Mouse (Mus musculus) liver, embryonic 15.5 days (tissue): ENCODE data around the gene Zfp319. TPM values are rescaled to one million over a fixed set of nuclear protein-coding genes. Genes with fewer than 3 reads are reported as not detected.
A peak's percentile ranks its signal among the peaks of the same experiment; 100 is the strongest.

Source experiments
- ATAC-seq: fragments of 200-750 bp; cut with Nextera tagmentation; 2 replicates; pipeline ENCODE4 v1.8.0; 2017; ENCODE audit warnings: moderate number of reproducible peaks, mild to moderate bottlenecking, moderate library complexity; ENCODE audit not compliant: insufficient read depth
- H3K27ac ChIP-seq: fragments of 300-500 bp; sonication (generic); replicated peaks from 2 replicates; pipeline ENCODE4 v1.5.1; 2015; ENCODE audit warnings: mild to moderate bottlenecking, inconsistent platforms
- H3K27me3 ChIP-seq: fragments of 300-500 bp; sonication (generic); 2 replicates; pipeline ENCODE4 v1.6.1; 2015; ENCODE audit warnings: mild to moderate bottlenecking, inconsistent platforms
- H3K36me3 ChIP-seq: fragments of 300-500 bp; sonication (generic); replicated peaks from 2 replicates; pipeline ENCODE4 v1.6.1; 2015; ENCODE audit warnings: moderate library complexity, mild to moderate bottlenecking, inconsistent platforms
- H3K4me1 ChIP-seq: fragments of 300-500 bp; sonication (generic); replicated peaks from 2 replicates; pipeline ENCODE4 v1.6.1; 2015; ENCODE audit warnings: inconsistent platforms
- H3K4me2 ChIP-seq: fragments of 300-500 bp; sonication (generic); 2 replicates; pipeline ENCODE4 v1.6.1; 2015; ENCODE audit warnings: moderate library complexity, mild to moderate bottlenecking, inconsistent platforms
- H3K4me3 ChIP-seq: fragments of 300-500 bp; sonication (generic); replicated peaks from 2 replicates; pipeline ENCODE4 v1.5.1; 2015; ENCODE audit warnings: mild to moderate bottlenecking, inconsistent platforms
- H3K9ac ChIP-seq: fragments of 300-500 bp; sonication (generic); 2 replicates; pipeline ENCODE4 v1.6.1; 2015; ENCODE audit warnings: moderate library complexity, mild to moderate bottlenecking, inconsistent platforms
- H3K9me3 ChIP-seq: fragments of 300-500 bp; sonication (generic); replicated peaks from 2 replicates; pipeline ENCODE4 v1.6.1; 2016; ENCODE audit warnings: inconsistent platforms
- WGBS: fragments of 180-500 bp; shearing (Covaris S2); methylation state at CpG from one replicate; pipeline ENCODE4 v1.1.7; 2015; ENCODE audit warnings: mixed read lengths; ENCODE audit not compliant: insufficient replicate concordance; 5-methylcytosine and 5-hydroxymethylcytosine counted together
- polyA plus RNA-seq: library from polyadenylated mRNA; unstranded; fragments of >200 nt; fragmentation: Nextera tagmentation; extraction: Ambion mirVana; gene quantifications from 2 replicates; pipeline ENCODE4 v1.2.1, GENCODE M21; 2015

The Zfp319 gene
- polyA plus RNA-seq, 1 experiment from 2014 or later = 0.89 TPM

DNA sequence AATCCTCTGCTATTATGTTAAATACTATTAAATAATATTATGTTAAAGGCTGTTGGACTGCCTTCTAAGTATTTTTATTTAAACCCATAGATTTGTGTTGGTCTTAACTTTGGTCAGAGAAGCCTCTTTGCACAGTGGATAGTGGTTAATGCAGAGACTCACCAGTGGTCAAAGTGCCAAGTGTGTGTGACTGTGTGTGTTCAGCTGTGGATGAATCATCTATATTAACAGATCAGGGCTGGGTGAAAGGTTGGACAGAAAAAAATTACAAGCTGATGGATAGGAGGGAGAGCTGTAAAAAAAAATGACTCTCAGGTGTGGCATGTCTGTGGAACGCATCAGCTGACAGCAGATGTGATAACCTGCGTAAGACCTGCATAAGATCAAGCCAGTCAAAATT is 32.1 kb upstream of the Zfp319 start:
- ATAC-seq = no peak
- no peak overlapping the region for H3K4me3 ChIP-seq
- no peak overlapping the region for H3K9ac ChIP-seq
- H3K36me3 ChIP-seq = no peaks in the 10 kb centered on the region
- H3K4me1 ChIP-seq = peaks cover 48% of the 10 kb centered on the region
- H3K27ac ChIP-seq = no peak overlapping the region
- no peaks in the 10 kb centered on the region for H3K9me3 ChIP-seq
- WGBS = 76% methylated on average over 2 of the region's 2 CpGs
- H3K4me2 ChIP-seq = no peak overlapping the region
- H3K27me3 ChIP-seq = no peaks in the 10 kb centered on the region

DNA sequence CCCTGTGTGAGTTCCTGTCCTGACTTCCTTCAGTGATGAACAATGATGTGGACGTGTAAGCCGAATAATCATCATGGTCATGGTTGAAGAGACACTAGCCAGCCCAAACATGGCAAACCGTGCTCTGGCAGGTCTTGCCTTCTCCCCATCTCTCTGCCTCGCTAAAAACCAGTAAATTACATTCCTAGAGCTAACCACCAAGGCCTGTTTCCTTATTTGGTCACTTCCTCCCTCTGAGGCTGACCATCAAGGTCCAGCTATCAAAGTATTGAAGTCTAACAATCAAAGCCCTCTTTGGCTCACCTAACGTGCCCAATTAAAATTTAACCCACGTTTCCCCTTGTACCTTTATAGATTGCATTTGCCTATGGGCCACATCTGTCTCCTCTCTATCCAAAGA is 30.5 kb upstream of the Zfp319 start:
- H3K36me3 ChIP-seq = no peaks in the 10 kb centered on the region
- H3K4me2 ChIP-seq = no peak overlapping the region
- no peak for ATAC-seq
- H3K4me1 ChIP-seq = peaks cover 42% of the 10 kb centered on the region
- 48% methylated on average over 6 of the region's 6 CpGs for WGBS
- no peak overlapping the region for H3K4me3 ChIP-seq
- H3K9ac ChIP-seq = no peak overlapping the region
- H3K27ac ChIP-seq = no peak overlapping the region
- no peaks in the 10 kb centered on the region for H3K9me3 ChIP-seq
- H3K27me3 ChIP-seq = no peaks in the 10 kb centered on the region

DNA sequence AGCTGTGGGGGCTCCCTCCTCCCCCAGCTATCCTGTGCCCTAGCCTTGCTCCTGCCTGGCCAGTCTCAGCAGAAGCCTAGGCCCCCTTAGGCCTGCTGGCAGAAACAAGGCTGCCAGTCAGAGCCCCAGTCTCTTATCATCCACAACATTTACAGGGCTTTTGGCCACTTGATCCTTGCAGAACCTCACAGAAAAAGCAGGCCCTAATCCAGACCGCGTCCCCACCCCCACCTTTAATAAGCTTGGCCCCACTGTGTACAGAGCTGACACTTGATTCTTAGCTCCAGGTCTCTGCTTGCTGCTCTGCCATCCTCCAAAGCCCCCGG is 29.2 kb upstream of the Zfp319 start:
- Histone ChIP-seq H3K4me3 (no peak overlapping the region), H3K4me2 (0 out of 2 replicates have a peak overlapping the region, but pooled peaks have one; percentile 10), H3K9ac (no peak overlapping the region), H3K9me3 (no peaks in the 10 kb centered on the region), H3K27ac (no peak overlapping the region), H3K27me3 (0 out of 2 replicates have a peak, but pooled peaks cover 3% of the 10 kb centered on the region), H3K36me3 (no peaks in the 10 kb centered on the region), H3K4me1 (peaks cover 31% of the 10 kb centered on the region)
- 44% methylated on average over 3 of the region's 3 CpGs for WGBS
- peak; percentile 26 for ATAC-seq

DNA sequence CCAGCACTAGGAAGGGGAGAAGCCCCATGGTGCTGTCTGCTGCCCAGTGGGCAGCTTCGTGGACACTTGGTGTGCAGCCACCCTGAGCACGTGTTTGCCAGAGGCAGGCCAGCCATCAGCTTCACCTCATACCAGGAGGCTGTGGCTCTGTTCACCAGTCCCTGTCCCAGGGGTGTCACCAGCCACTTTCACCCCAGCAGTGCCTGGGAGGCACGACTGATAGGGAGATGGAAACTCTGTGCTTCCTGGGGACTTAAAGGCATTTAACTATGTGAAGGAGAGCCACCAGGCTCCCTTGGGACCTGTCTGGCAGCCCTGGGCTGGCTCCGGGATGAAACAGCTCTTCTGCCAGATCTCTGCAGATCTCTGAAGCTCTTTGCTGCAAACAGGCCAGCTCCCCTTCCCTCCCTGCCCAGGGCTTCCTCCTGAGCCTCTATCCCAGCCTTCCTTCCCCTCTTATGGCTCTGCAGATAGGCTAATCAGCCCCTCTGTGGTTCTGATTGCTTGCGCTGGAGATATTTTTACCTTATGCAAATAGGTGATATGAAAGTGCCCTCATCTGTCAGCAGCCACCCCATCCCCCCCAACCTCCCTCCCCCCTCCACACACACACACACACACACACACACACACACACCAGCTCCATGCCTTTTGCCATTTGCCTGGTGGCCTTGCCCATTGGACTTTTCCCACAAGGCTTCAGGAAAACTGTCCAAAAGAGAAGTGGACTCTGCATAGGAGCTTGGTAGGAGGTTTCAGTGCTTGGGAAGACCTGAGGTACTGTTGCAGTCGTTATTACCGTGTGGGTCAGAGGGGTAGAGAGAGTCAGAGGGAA is 28.6 kb upstream of the Zfp319 start:
- H3K36me3 ChIP-seq = no peaks in the 10 kb centered on the region
- H3K9me3 ChIP-seq = no peaks in the 10 kb centered on the region
- WGBS = 21% methylated on average over 7 of the region's 7 CpGs
- H3K4me3 ChIP-seq = no peak overlapping the region
- peak; percentile 73 for ATAC-seq
- H3K27ac ChIP-seq = peak overlapping the region; percentile 48; the same call in 1 of the 2 replicates
- 0 out of 2 replicates have a peak overlapping the region, but pooled peaks have one; percentile 10 for H3K4me2 ChIP-seq
- no peak overlapping the region for H3K9ac ChIP-seq
- peaks cover 31% of the 10 kb centered on the region for H3K4me1 ChIP-seq
- H3K27me3 ChIP-seq = peaks cover 8% of the 10 kb centered on the region; the same call in 1 of the 2 replicates

DNA sequence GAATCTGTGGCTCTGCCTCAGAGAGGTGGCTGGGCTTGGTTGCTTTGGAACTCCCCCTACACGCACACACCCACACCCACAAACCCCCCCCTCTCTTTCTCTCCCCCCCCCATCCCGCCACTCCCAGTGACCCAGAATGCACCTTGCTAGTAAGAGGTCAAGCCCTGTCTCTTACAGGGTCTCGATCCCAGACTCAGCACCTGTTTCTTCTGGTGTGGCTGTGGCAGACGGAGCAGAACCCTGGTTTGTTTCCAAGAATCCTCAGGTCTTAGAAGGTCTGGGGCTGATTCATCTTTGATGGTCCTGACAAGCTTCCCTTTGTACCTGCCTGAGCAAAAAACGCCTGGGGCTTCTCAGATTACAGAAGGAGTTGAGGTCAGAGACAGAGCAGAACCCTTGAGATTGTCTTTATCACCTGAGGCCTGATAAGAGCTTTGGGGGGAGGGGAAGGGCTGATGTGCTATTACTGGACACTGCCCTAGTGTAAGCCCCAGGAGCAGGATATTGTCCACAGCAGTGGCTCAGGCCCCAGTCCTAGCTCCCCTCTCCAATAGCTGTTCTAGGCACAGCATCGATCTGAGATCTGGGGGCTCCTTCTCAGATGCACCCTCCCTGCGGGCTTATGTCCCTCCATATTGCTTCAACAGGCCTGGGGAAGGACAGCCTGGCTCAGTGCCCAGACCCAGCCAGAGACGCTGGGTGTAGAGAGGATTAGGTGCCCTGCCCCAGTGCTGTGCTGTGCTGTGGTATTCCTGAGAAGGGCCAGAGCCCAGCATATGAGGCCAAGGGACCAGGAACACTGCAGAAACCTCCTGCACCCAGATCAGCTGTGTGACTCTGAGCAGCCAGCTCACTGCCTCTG is 27.0 kb upstream of the Zfp319 start:
- no peak for ATAC-seq
- H3K4me1 ChIP-seq = peaks cover 31% of the 10 kb centered on the region

DNA sequence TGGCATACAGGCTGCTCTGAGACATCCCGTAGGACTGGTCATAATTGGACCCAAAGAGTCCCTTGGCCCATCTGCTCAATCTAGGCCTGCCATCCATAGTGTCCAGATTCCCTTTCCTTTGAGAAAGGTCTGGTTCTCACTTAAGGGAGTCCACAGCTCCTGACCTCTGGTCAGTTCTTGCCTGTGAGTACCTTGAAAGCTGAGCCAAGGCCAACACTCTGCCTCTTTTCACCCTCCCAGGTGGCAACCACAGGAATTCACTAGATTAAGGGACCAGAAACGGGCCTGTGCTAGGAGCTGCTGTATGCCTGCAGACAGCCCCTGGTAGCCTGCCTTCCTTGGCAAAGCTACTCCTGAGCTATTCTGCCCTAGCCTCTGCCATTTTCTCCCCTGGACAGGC is 22.9 kb upstream of the Zfp319 start:
- no peaks in the 10 kb centered on the region for H3K9me3 ChIP-seq
- no peak for ATAC-seq
- H3K4me3 ChIP-seq = no peak overlapping the region
- H3K27me3 ChIP-seq = peaks cover 66% of the 10 kb centered on the region
- H3K36me3 ChIP-seq = no peaks in the 10 kb centered on the region
- no peak overlapping the region; the same call in 1 of the 2 replicates for H3K9ac ChIP-seq
- H3K27ac ChIP-seq = no peak overlapping the region
- 55% methylated on average over 2 of the region's 2 CpGs for WGBS
- no peak overlapping the region for H3K4me2 ChIP-seq
- H3K4me1 ChIP-seq = peaks cover 12% of the 10 kb centered on the region

More for the DNA sequence above, 27.0 kb upstream of the Zfp319 start:
- Histone ChIP-seq H3K9ac (no peak overlapping the region), H3K27ac (no peak overlapping the region), H3K36me3 (no peaks in the 10 kb centered on the region), H3K9me3 (no peaks in the 10 kb centered on the region), H3K4me2 (no peak overlapping the region), H3K27me3 (peaks cover 24% of the 10 kb centered on the region), H3K4me3 (no peak overlapping the region)
- 37% methylated on average over 8 of the region's 8 CpGs for WGBS

DNA sequence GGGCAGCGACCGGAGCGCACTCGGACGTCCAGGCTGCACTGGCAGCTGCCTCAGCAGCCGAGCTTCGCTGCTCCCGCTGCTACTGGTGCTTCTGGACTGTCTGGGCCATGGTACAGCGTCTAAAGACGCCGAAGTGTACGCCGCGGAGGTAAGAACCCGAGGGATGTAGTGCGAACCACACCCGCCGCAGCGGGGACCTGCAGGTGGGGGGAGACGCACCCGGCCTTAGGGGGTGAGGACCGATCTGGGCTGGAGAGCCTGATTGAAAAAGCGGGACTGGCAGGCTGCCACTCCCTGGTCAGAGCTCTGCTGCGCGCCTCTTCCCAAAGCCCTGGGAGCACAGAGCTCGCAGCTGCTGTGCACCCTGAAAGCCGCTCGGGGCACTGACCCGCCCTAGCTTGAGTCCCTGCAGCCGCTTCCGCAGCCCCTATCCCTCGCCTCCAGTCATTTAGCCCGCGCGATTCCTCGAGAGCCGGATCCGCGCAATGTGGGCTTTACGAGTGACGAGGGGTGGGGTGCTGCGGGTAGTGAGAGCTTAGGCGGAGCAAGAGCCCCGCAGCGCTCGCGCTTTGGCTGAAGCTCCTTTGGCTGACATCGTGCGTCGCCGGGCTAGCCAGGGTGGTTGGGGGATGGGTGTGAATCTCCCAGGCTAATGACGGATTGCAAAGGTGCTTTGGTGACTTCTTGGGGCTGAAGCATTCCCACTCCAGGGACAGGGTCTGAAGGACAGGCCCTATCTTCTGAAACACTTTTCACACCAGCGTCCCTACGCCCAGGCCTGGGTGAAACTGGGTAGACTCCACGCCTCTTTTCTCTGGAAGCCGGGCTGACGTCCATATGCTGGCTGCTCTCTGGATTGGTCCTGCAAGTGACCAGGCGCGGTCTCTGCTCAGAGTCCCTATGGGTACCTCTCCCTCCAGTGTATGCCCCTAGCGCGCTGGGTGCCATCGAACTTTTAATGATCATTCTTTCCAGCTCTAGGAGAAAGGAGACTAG is 21.4 kb upstream of the Zfp319 start:
- Histone ChIP-seq H3K4me1 (no peaks in the 10 kb centered on the region; the same call in 1 of the 2 replicates), H3K36me3 (no peaks in the 10 kb centered on the region), H3K27ac (no peak overlapping the region), H3K4me2 (peak overlapping the region; percentile 67), H3K4me3 (peak overlapping the region; percentile 56), H3K27me3 (peaks cover 74% of the 10 kb centered on the region), H3K9ac (peak overlapping the region; percentile 18; the same call in 1 of the 2 replicates), H3K9me3 (no peaks in the 10 kb centered on the region)
- ATAC-seq = no peak
- 5% methylated on average over 62 of the region's 62 CpGs for WGBS

DNA sequence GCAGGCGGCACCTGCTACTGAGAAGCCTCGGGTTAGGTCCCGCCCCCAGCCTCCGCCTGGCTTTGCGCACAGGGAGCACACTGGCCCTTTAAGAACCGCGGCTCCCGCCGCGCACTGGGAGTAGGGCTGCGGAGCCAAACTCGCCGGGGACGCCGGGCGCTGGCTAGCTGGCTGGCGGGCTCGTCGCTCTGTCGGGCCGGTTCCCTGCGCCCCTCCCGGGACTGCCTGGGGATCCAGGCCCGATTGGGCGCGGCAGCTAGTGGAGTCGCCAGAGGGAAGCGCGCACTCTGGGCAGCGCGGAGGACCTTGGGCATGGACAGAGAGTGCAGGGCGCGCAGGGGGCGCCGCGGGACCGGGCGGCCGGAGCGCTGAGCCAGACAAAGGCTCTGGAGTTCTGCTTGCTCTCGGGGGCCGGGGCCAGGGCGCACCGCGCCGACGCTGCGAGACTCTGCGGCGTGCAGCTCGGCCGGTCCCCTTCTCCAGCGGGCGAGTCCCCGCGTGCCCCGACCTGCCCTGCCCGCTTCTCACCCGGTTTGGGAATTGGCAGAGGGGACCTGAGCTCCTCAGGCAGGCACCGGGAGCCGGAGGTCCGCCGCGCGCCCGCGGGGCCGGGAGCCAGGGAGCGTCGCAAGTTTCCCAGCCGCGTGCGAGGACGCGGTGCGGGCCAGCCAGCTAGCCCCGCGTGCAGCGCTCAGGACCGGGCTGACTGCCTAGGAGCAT is 20.6 kb upstream of the Zfp319 start, which contains the start of gene Mmp15:
Gene Mmp15 (plus strand): TSS at position 118 of the 720 bp plus-strand sequence.
- Histone ChIP-seq H3K27ac (no peak within 1 kb of the TSS), H3K27me3 (peaks cover 74% of the 10 kb centered on the region), H3K9me3 (no peaks in the 10 kb centered on the region), H3K4me2 (peak within 1 kb of the TSS; percentile 67), H3K4me3 (peak within 1 kb of the TSS; percentile 56), H3K36me3 (no peaks in the 10 kb centered on the region), H3K4me1 (no peaks in the 10 kb centered on the region; the same call in 1 of the 2 replicates), H3K9ac (peak within 1 kb of the TSS; percentile 18; the same call in 1 of the 2 replicates)
- ATAC-seq = peak; percentile 50
- WGBS = 1% methylated on average over 78 of the region's 80 CpGs

DNA sequence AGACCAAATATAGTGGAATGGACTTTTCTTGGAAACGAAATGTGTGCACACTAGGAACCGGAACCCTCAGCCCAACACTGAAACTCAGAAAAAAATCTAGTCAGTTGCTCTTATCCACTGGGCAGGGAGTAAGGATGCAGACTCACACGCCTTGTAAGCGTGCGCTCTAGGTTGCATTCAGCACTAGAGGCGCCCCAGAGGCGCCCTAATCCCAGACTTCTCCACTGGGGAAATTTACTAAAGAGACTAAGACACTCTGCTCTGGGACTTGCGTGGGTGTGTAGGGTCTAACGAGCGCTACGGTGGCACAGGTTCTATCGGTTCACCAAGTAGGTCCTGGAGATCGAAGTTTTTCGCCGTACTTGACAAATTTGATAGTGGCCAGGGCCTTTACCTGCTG is 19.7 kb upstream of the Zfp319 start:
- Histone ChIP-seq H3K4me1 (no peaks in the 10 kb centered on the region; the same call in 1 of the 2 replicates), H3K9ac (no peak overlapping the region), H3K27me3 (peaks cover 74% of the 10 kb centered on the region), H3K4me3 (peak overlapping the region; percentile 56), H3K9me3 (no peaks in the 10 kb centered on the region), H3K36me3 (no peaks in the 10 kb centered on the region), H3K4me2 (peak overlapping the region; percentile 67), H3K27ac (no peak overlapping the region)
- ATAC-seq = no peak
- WGBS = 7% methylated on average over 15 of the region's 15 CpGs
